Mouse (Mus musculus) ES-E14 (cell line): ENCODE measurements around the gene 1700007K13Rik.

Source experiments
- HCFC1 ChIP-seq: IDR thresholded peaks from 2 replicates; pipeline ENCODE4 v1.6.1; 2012; ENCODE audit warnings: low read length, inconsistent platforms, borderline replicate concordance; ENCODE audit not compliant: insufficient read depth
- MAFK ChIP-seq: IDR thresholded peaks from 2 replicates; pipeline ENCODE4 v1.6.1; 2014; ENCODE audit warnings: mild to moderate bottlenecking, low read depth, low read length, inconsistent platforms; ENCODE audit not compliant: insufficient read depth
- ZC3H11A ChIP-seq: IDR thresholded peaks from 2 replicates; pipeline ENCODE4 v1.6.1; 2012; ENCODE audit warnings: low read depth, mild to moderate bottlenecking, inconsistent platforms, low read length, borderline replicate concordance
- ZNF384 ChIP-seq: IDR thresholded peaks from 2 replicates; pipeline ENCODE4 v1.6.1; 2012; ENCODE audit warnings: low read depth, low read length, inconsistent platforms

GRCm38 (mm10) chr2:28430846-28431245, 35.3 kb downstream of the 1700007K13Rik start:
- TF ChIP-seq ZNF384 (no peak), HCFC1 (no peak), MAFK (no peak), ZC3H11A (no peak)
